Mouse (Mus musculus) gastrocnemius, postnatal 14 days (tissue): Measurements from ENCODE around the gene Erich6b. TPM values are rescaled to one million over a fixed set of nuclear protein-coding genes. Genes with fewer than 3 reads are reported as not detected.

Source experiments
- DNase-seq: peaks from one replicate; pipeline ENCODE4 v3.0.0; 2021; ENCODE audit warnings: mixed read lengths
- intact Hi-C: fragments of 180-260 bp; cut with DNase I; formaldehyde crosslinking; loops from one replicate; pipeline ENCODE4 v1.15.1; 2025; ENCODE audit warnings: low total_unique reads
- long read RNA-seq, 2 experiments: library from polyadenylated mRNA; stranded (forward); transcript quantifications; one replicate each; pipeline ENCODE4 v2.0.0; 2021
- total RNA-seq, 2 experiments: library from RNA; stranded (reverse); gene quantifications; 2 replicates each; pipeline ENCODE4 v1.2.3; 2021

The Erich6b gene
- not detected for total RNA-seq
- long read RNA-seq, experiment 1 = 0 reads
- long read RNA-seq, experiment 2 = 0 reads

- intact Hi-C loops = no loop called here
- DNase-seq = no peak
These were observed at the start of gene Erich6b for GRCm38 (mm10) chr14:75642080-75642479. TSS of gene Erich6b (plus strand) at chr14:75642259.

GRCm38 (mm10) chr14:75592978-75593377 lies 49.1 kb upstream of the Erich6b start, which contains the start of gene Spert:
TSS of gene Spert (minus strand) at chr14:75593116.
- no peak for DNase-seq
- intact Hi-C loops = no loop called here

GRCm38 (mm10) chr14:75609176-75609575 lies 32.9 kb upstream of the Erich6b start:
- intact Hi-C loops = no loop called here

GRCm38 (mm10) chr14:75616375-75616774 lies 25.7 kb upstream of the Erich6b start:
- no peak for DNase-seq
- intact Hi-C loops = no loop called here

More at GRCm38 (mm10) chr14:75609176-75609575, 32.9 kb upstream of the Erich6b start:
- DNase-seq = no peak

GRCm38 (mm10) chr14:75622984-75623383 lies 19.1 kb upstream of the Erich6b start:
- no peak for DNase-seq
- intact Hi-C loops = no loop called here

- intact Hi-C loops = no loop called here
- no peak for DNase-seq
These were observed 13.2 kb upstream of the Erich6b start for GRCm38 (mm10) chr14:75628870-75629269.

- intact Hi-C loops = no loop called here
- no peak for DNase-seq
These were observed 6.7 kb upstream of the Erich6b start for GRCm38 (mm10) chr14:75635350-75635749.

- DNase-seq = no peak
- intact Hi-C loops = no loop called here
These were observed 6.0 kb upstream of the Erich6b start for GRCm38 (mm10) chr14:75636107-75636506.

- intact Hi-C loops = no loop called here
- no peak for DNase-seq
These were observed 4.4 kb upstream of the Erich6b start for GRCm38 (mm10) chr14:75637641-75638040.

GRCm38 (mm10) chr14:75640846-75641245 lies 1.2 kb upstream of the Erich6b start:
- no peak for DNase-seq
- intact Hi-C loops = no loop called here

- DNase-seq = no peak
- intact Hi-C loops = no loop called here
These were observed 690 bp upstream of the Erich6b start for GRCm38 (mm10) chr14:75641369-75641768.

- DNase-seq = no peak
- intact Hi-C loops = no loop called here
These were observed 3.4 kb downstream of the Erich6b start for GRCm38 (mm10) chr14:75645461-75645860.

GRCm38 (mm10) chr14:75646060-75646459 lies 4.0 kb downstream of the Erich6b start:
- intact Hi-C loops = no loop called here
- DNase-seq = no peak

GRCm38 (mm10) chr14:75646968-75647829 lies 5.1 kb downstream of the Erich6b start:
- intact Hi-C loops = no loop called here
- no peak for DNase-seq

GRCm38 (mm10) chr14:75660936-75661335 lies 18.9 kb downstream of the Erich6b start:
- no peak for DNase-seq
- intact Hi-C loops = no loop called here

- intact Hi-C loops = no loop called here
- no peak for DNase-seq
These were observed 19.5 kb downstream of the Erich6b start for GRCm38 (mm10) chr14:75661548-75661947.

GRCm38 (mm10) chr14:75665430-75666180 lies 23.5 kb downstream of the Erich6b start:
- DNase-seq = no peak
- intact Hi-C loops = no loop called here

GRCm38 (mm10) chr14:75669085-75669645 lies 27.1 kb downstream of the Erich6b start:
- DNase-seq = no peak
- intact Hi-C loops = no loop called here

GRCm38 (mm10) chr14:75676316-75676715 lies 34.3 kb downstream of the Erich6b start:
- DNase-seq = no peak
- intact Hi-C loops = no loop called here

- no peak for DNase-seq
- intact Hi-C loops = no loop called here
These were observed 48.4 kb downstream of the Erich6b start for GRCm38 (mm10) chr14:75690428-75690827.
